Mouse (Mus musculus): ENCODE results near the gene Eya3. TPM values are rescaled to one million over a fixed set of nuclear protein-coding genes. Genes with fewer than 3 reads are reported as not detected.

The Eya3 gene
- polyA plus RNA-seq, 1 experiment, result 0.65 TPM

DNA sequence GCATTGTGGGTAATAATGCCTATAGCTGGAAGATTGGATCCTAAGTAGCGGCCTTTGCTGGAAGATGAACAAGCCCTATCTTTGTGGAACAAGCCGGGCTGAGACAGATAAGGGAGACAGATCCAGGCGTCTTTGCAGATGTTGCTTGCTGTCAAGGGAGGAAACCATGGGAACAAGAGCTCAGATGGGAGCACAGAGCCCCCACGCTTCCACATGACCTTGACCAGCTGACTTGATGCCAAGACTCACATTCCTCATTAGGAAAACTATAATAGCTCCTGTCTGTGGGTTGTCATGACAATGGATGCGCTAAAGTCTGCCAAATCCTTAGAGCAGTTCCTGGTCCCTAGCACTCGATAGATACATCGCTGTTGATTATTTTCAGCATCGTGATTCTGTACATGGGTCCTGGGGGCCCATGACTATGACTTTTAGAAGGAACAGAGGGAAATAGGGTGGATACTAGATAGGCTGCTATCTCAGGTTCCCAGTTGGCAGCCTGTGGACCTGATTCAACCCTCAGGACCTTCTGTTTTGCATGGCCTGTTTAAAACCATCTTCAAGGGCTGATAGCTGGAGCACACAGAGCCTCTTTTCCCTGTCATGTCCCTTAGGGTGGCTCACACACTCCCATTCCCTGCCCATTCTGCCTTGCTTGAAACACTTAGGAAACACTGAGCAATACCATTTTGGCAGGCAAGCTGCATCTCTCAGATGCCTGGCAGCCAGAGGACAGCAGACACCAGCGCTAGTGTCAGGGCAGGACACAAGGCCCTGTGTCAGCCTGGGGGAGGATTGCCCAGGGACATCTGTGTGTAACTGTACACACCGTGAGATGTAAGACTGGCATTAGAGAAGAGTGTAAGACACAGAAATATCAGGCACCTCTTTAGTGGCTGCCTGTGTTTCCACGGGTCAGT lies 105.5 kb downstream of the Eya3 start:
- no peak overlapping the region for H3K4me3 ChIP-seq (replicated peaks)
- H3K27me3 ChIP-seq (ENCODE audit: control insufficient read depth), result no peaks in the 10 kb centered on the region; the same call in 1 of the 2 replicates
- no peak for TF ChIP-seq TAL1 (IDR thresholded peaks at IDR 0.05; ENCODE audit: low read length)
- no peak for TF ChIP-seq GATA1 (IDR thresholded peaks at IDR 0.05; ENCODE audit: low read length)
- no peaks in the 10 kb centered on the region for H3K9me3 ChIP-seq (ENCODE audit: control insufficient read depth, low read length)
- no peaks in the 10 kb centered on the region for H3K36me3 ChIP-seq (ENCODE audit: control insufficient read depth)
- H3K4me1 ChIP-seq (ENCODE audit: control insufficient read depth), result peaks cover 28% of the 10 kb centered on the region

GRCm38 (mm10) chr4:132746911-132747517 lies 108.2 kb downstream of the Eya3 start:
- Histone ChIP-seq H3K36me3 (ENCODE audit: control insufficient read depth) (no peaks in the 10 kb centered on the region), H3K4me1 (ENCODE audit: control insufficient read depth) (peaks cover 28% of the 10 kb centered on the region), H3K27me3 (ENCODE audit: control insufficient read depth) (no peaks in the 10 kb centered on the region; the same call in 1 of the 2 replicates), H3K9me3 (ENCODE audit: control insufficient read depth, low read length) (no peaks in the 10 kb centered on the region), H3K4me3 (replicated peaks) (no peak overlapping the region)
- 0 out of 3 replicates have a peak, but pooled peaks have one; percentile 7 for TF ChIP-seq TAL1 (IDR thresholded peaks at IDR 0.05; ENCODE audit: low read length)
- no peak for TF ChIP-seq GATA1 (IDR thresholded peaks at IDR 0.05; ENCODE audit: low read length)

DNA sequence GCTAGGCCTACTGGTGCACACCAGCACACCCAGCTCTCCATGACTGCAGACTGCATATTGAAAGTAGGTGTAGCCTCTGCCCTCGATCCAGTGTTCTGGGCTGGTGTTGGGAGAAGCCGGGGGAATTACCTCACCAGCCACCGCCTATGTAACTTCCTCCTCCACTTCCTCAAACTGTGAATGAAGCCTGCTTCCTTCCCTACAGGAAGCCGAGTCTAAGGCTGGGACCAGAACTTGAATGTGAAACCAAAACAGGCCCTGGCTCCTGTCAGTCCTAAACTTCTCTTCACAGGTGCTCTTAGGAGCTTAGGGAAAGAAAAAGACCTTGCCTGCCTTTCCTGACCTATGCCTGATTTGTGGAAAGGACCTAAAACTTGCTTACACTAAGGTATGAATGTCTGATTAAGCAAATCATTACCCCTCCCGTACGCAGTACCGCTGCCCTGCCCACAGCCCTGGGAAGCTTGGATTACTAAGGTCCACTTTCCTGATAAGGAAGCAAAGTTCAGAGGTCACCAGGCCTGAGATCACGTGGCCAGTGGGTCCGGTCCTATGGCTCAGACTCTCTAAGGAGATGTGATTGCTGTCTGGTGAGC lies 109.0 kb downstream of the Eya3 start:
- no peak overlapping the region for H3K4me3 ChIP-seq (replicated peaks)
- TF ChIP-seq TAL1 (IDR thresholded peaks at IDR 0.05; ENCODE audit: low read length) (no peak), GATA1 (IDR thresholded peaks at IDR 0.05; ENCODE audit: low read length) (no peak)

DNA sequence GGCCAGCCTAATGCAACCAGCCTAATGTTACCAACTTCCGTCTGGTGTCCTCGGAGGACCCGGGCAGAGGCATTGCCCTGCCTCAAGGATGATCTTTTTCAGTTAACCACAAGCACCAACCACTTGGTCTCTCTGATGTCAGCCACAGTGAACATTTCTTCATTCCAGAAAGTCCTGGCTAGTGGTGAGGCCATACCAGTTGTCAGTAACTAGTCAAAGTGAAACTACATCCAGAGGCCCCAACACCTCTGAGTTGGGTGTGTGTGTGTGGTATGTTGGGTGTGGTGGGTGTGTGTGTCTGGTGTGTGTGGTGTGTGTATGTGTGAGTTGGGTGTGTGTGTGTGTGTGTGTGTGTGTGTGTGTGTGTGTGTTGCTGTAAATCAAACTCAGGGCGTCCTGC lies 110.0 kb downstream of the Eya3 start:
- H3K27me3 ChIP-seq (ENCODE audit: control insufficient read depth), result peaks cover 2% of the 10 kb centered on the region; the same call in 1 of the 2 replicates
- peaks cover 25% of the 10 kb centered on the region for H3K4me1 ChIP-seq (ENCODE audit: control insufficient read depth)
- TF ChIP-seq TAL1 (IDR thresholded peaks at IDR 0.05; ENCODE audit: low read length) (no peak), GATA1 (IDR thresholded peaks at IDR 0.05; ENCODE audit: low read length) (no peak)
- no peaks in the 10 kb centered on the region for H3K9me3 ChIP-seq (ENCODE audit: control insufficient read depth, low read length)
- H3K4me3 ChIP-seq (replicated peaks), result no peak overlapping the region
- H3K36me3 ChIP-seq (ENCODE audit: control insufficient read depth), result no peaks in the 10 kb centered on the region

More for the DNA sequence above, 109.0 kb downstream of the Eya3 start:
- Histone ChIP-seq H3K9me3 (ENCODE audit: control insufficient read depth, low read length) (no peaks in the 10 kb centered on the region), H3K27me3 (ENCODE audit: control insufficient read depth) (no peaks in the 10 kb centered on the region; the same call in 1 of the 2 replicates), H3K36me3 (ENCODE audit: control insufficient read depth) (no peaks in the 10 kb centered on the region), H3K4me1 (ENCODE audit: control insufficient read depth) (peaks cover 28% of the 10 kb centered on the region)

DNA sequence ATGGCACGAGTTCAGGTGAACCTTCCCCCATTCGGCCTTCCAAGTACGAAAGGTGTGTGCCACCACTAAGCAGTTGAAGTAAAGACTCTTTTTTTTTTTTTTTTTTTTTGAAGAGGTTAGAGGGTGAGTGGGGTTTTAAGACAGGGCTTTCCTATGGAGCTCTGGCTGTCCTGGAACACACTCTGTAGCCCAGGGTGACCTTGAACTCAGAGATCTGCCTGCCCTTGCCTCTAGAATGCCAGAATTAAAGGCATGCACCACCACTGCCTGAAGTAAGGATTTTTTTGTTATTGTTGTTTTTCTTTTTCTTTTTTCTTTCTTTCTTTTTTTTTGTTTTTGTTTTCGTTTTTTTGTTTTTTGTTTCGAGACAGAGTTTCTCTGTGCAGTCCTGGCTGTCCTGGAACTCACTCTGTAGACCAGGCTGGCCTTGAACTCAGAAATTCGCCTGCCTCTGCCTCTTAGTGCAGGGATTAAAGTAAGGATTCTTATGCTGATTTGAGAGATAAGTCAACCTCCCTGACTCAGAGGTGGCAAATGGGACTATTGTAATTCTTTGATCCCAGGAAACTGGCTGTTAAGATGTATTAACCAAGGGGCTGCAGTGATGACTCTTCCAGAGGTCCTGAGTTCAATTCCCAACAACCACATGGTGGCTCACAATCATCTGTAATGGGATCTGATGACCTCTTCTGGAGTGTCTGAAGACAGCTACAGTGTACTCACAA lies 110.6 kb downstream of the Eya3 start:
- no peaks in the 10 kb centered on the region for H3K9me3 ChIP-seq (ENCODE audit: control insufficient read depth, low read length)
- TF ChIP-seq GATA1 (IDR thresholded peaks at IDR 0.05; ENCODE audit: low read length) (no peak), TAL1 (IDR thresholded peaks at IDR 0.05; ENCODE audit: low read length) (no peak)
- no peak overlapping the region for H3K4me3 ChIP-seq (replicated peaks)
- H3K27me3 ChIP-seq (ENCODE audit: control insufficient read depth), result peaks cover 3% of the 10 kb centered on the region; the same call in 1 of the 2 replicates
- no peaks in the 10 kb centered on the region for H3K36me3 ChIP-seq (ENCODE audit: control insufficient read depth)
- peaks cover 19% of the 10 kb centered on the region for H3K4me1 ChIP-seq (ENCODE audit: control insufficient read depth)

GRCm38 (mm10) chr4:132752992-132753391 lies 114.2 kb downstream of the Eya3 start:
- H3K4me1 ChIP-seq (ENCODE audit: control insufficient read depth), result peaks cover 12% of the 10 kb centered on the region
- no peaks in the 10 kb centered on the region; the same call in 1 of the 2 replicates for H3K9me3 ChIP-seq (ENCODE audit: control insufficient read depth, low read length)
- H3K36me3 ChIP-seq (ENCODE audit: control insufficient read depth), result no peaks in the 10 kb centered on the region
- TF ChIP-seq TAL1 (IDR thresholded peaks at IDR 0.05; ENCODE audit: low read length) (no peak), GATA1 (IDR thresholded peaks at IDR 0.05; ENCODE audit: low read length) (no peak)
- H3K27me3 ChIP-seq (ENCODE audit: control insufficient read depth), result peaks cover 36% of the 10 kb centered on the region
- H3K4me3 ChIP-seq (replicated peaks), result no peak overlapping the region

- Histone ChIP-seq H3K9me3 (ENCODE audit: control insufficient read depth, low read length) (no peaks in the 10 kb centered on the region; the same call in 1 of the 2 replicates), H3K4me3 (replicated peaks) (peak within 1 kb of the TSS; percentile 3), H3K27me3 (ENCODE audit: control insufficient read depth) (peaks cover 57% of the 10 kb centered on the region), H3K36me3 (ENCODE audit: control insufficient read depth) (no peaks in the 10 kb centered on the region), H3K4me1 (ENCODE audit: control insufficient read depth) (peaks cover 5% of the 10 kb centered on the region)
- TF ChIP-seq TAL1 (IDR thresholded peaks at IDR 0.05; ENCODE audit: low read length) (no peak), GATA1 (IDR thresholded peaks at IDR 0.05; ENCODE audit: low read length) (no peak)
Observed at GRCm38 (mm10) chr4:132756974-132757373, 118.2 kb downstream of the Eya3 start, which contains the start of gene Smpdl3b. Gene Smpdl3b (minus strand): TSS chr4:132757252.

GRCm38 (mm10) chr4:132757633-132758351 lies 119.0 kb downstream of the Eya3 start:
- peaks cover 5% of the 10 kb centered on the region for H3K4me1 ChIP-seq (ENCODE audit: control insufficient read depth)
- TF ChIP-seq GATA1 (IDR thresholded peaks at IDR 0.05; ENCODE audit: low read length), result no peak
- no peak overlapping the region for H3K4me3 ChIP-seq (replicated peaks)
- peaks cover 57% of the 10 kb centered on the region for H3K27me3 ChIP-seq (ENCODE audit: control insufficient read depth)
- H3K36me3 ChIP-seq (ENCODE audit: control insufficient read depth), result no peaks in the 10 kb centered on the region
- H3K9me3 ChIP-seq (ENCODE audit: control insufficient read depth, low read length), result no peaks in the 10 kb centered on the region; the same call in 1 of the 2 replicates

Data from erythroblast, embryonic 14.5 days (primary cell).